Mouse (Mus musculus) megakaryocyte, embryonic 14.5 days (primary cell): ENCODE measurements around the gene Lypla2.

Experiments used
- FLI1 ChIP-seq: IDR thresholded peaks from 2 replicates; pipeline ENCODE4 v1.6.1; 2012; ENCODE audit warnings: low read length, inconsistent platforms, mixed read lengths
- GATA1 ChIP-seq: IDR thresholded peaks from 3 replicates; pipeline ENCODE4 v1.6.1; 2012; ENCODE audit warnings: mixed read lengths, low read length, inconsistent platforms, borderline replicate concordance

- TF ChIP-seq GATA1 = peak; percentile 61; the same call in 1 of the 3 replicates
- no peak for TF ChIP-seq FLI1
Measured at GRCm38 (mm10) chr4:135985193-135985592, 12.8 kb upstream of the Lypla2 start.
